Mouse (Mus musculus): Measurements from ENCODE around the gene Alg13. TPM values are rescaled to one million over a fixed set of nuclear protein-coding genes. Genes with fewer than 3 reads are reported as not detected.
A peak's percentile ranks its signal among the peaks of the same experiment; 100 is the strongest.

Alg13 gene
- 17.4 and 20.8 TPM in 2 replicates for total RNA-seq (2017)

- peak; percentile 74 to 87 for ATAC-seq (replicated peaks in 1 of 2; ENCODE audit: insufficient read depth in 1 of 2, low FRiP score in 2 of 2, low TSS enrichment in 1 of 2, low read depth in 1 of 2, poor library complexity in 2 of 2, severe bottlenecking in 2 of 2)
Measured at GRCm38 (mm10) chrX:144317548-144318163, at the start of gene Alg13. TSS of gene Alg13 (plus strand) at chrX:144317804.

GRCm38 (mm10) chrX:144268606-144269005, 49.0 kb upstream of the Alg13 start:
- ATAC-seq (replicated peaks in 1 of 2; ENCODE audit: insufficient read depth in 1 of 2, low FRiP score in 2 of 2, low TSS enrichment in 1 of 2, low read depth in 1 of 2, poor library complexity in 2 of 2, severe bottlenecking in 2 of 2) = no peak

GRCm38 (mm10) chrX:144301476-144301875, 16.1 kb upstream of the Alg13 start:
- no peak for ATAC-seq (replicated peaks in 1 of 2; ENCODE audit: insufficient read depth in 1 of 2, low FRiP score in 2 of 2, low TSS enrichment in 1 of 2, low read depth in 1 of 2, poor library complexity in 2 of 2, severe bottlenecking in 2 of 2)

GRCm38 (mm10) chrX:144305659-144306058, 11.9 kb upstream of the Alg13 start:
- no peak for ATAC-seq (replicated peaks in 1 of 2; ENCODE audit: insufficient read depth in 1 of 2, low FRiP score in 2 of 2, low TSS enrichment in 1 of 2, low read depth in 1 of 2, poor library complexity in 2 of 2, severe bottlenecking in 2 of 2)

GRCm38 (mm10) chrX:144314041-144314440, 3.6 kb upstream of the Alg13 start:
- ATAC-seq (replicated peaks in 1 of 2; ENCODE audit: insufficient read depth in 1 of 2, low FRiP score in 2 of 2, low TSS enrichment in 1 of 2, low read depth in 1 of 2, poor library complexity in 2 of 2, severe bottlenecking in 2 of 2) = no peak

GRCm38 (mm10) chrX:144315028-144315427, 2.6 kb upstream of the Alg13 start:
- ATAC-seq (replicated peaks in 1 of 2; ENCODE audit: insufficient read depth in 1 of 2, low FRiP score in 2 of 2, low TSS enrichment in 1 of 2, low read depth in 1 of 2, poor library complexity in 2 of 2, severe bottlenecking in 2 of 2) = no peak

- ATAC-seq (replicated peaks in 1 of 2; ENCODE audit: insufficient read depth in 1 of 2, low FRiP score in 2 of 2, low TSS enrichment in 1 of 2, low read depth in 1 of 2, poor library complexity in 2 of 2, severe bottlenecking in 2 of 2) = no peak
Measured at GRCm38 (mm10) chrX:144316004-144316403, 1.6 kb upstream of the Alg13 start.

- peak; percentile 59 to 65 for ATAC-seq (replicated peaks in 1 of 2; ENCODE audit: insufficient read depth in 1 of 2, low FRiP score in 2 of 2, low TSS enrichment in 1 of 2, low read depth in 1 of 2, poor library complexity in 2 of 2, severe bottlenecking in 2 of 2)
Measured at GRCm38 (mm10) chrX:144318164-144318979, 768 bp downstream of the Alg13 start.

GRCm38 (mm10) chrX:144319366-144319765, 1.8 kb downstream of the Alg13 start:
- ATAC-seq (replicated peaks in 1 of 2; ENCODE audit: insufficient read depth in 1 of 2, low FRiP score in 2 of 2, low TSS enrichment in 1 of 2, low read depth in 1 of 2, poor library complexity in 2 of 2, severe bottlenecking in 2 of 2) = 0 out of 4 replicates have a peak, but pooled peaks of 1 of the 2 experiments have one; percentile 18

GRCm38 (mm10) chrX:144325375-144325774, 7.8 kb downstream of the Alg13 start:
- no peak for ATAC-seq (replicated peaks in 1 of 2; ENCODE audit: insufficient read depth in 1 of 2, low FRiP score in 2 of 2, low TSS enrichment in 1 of 2, low read depth in 1 of 2, poor library complexity in 2 of 2, severe bottlenecking in 2 of 2)

GRCm38 (mm10) chrX:144335332-144336015, 17.9 kb downstream of the Alg13 start:
- ATAC-seq (replicated peaks in 1 of 2; ENCODE audit: insufficient read depth in 1 of 2, low FRiP score in 2 of 2, low TSS enrichment in 1 of 2, low read depth in 1 of 2, poor library complexity in 2 of 2, severe bottlenecking in 2 of 2) = no peak

GRCm38 (mm10) chrX:144337938-144338337, 20.3 kb downstream of the Alg13 start:
- no peak for ATAC-seq (replicated peaks in 1 of 2; ENCODE audit: insufficient read depth in 1 of 2, low FRiP score in 2 of 2, low TSS enrichment in 1 of 2, low read depth in 1 of 2, poor library complexity in 2 of 2, severe bottlenecking in 2 of 2)

GRCm38 (mm10) chrX:144338355-144338754, 20.8 kb downstream of the Alg13 start:
- no peak for ATAC-seq (replicated peaks in 1 of 2; ENCODE audit: insufficient read depth in 1 of 2, low FRiP score in 2 of 2, low TSS enrichment in 1 of 2, low read depth in 1 of 2, poor library complexity in 2 of 2, severe bottlenecking in 2 of 2)

GRCm38 (mm10) chrX:144374196-144374595, 56.6 kb downstream of the Alg13 start:
- ATAC-seq (replicated peaks in 1 of 2; ENCODE audit: insufficient read depth in 1 of 2, low FRiP score in 2 of 2, low TSS enrichment in 1 of 2, low read depth in 1 of 2, poor library complexity in 2 of 2, severe bottlenecking in 2 of 2) = no peak

GRCm38 (mm10) chrX:144403526-144403925, 85.9 kb downstream of the Alg13 start:
- ATAC-seq (replicated peaks in 1 of 2; ENCODE audit: insufficient read depth in 1 of 2, low FRiP score in 2 of 2, low TSS enrichment in 1 of 2, low read depth in 1 of 2, poor library complexity in 2 of 2, severe bottlenecking in 2 of 2) = peak; percentile 74 to 86; a peak in 3 of 4 replicates

GRCm38 (mm10) chrX:144408036-144408435, 90.4 kb downstream of the Alg13 start:
- ATAC-seq (replicated peaks in 1 of 2; ENCODE audit: insufficient read depth in 1 of 2, low FRiP score in 2 of 2, low TSS enrichment in 1 of 2, low read depth in 1 of 2, poor library complexity in 2 of 2, severe bottlenecking in 2 of 2) = no peak

- ATAC-seq (replicated peaks in 1 of 2; ENCODE audit: insufficient read depth in 1 of 2, low FRiP score in 2 of 2, low TSS enrichment in 1 of 2, low read depth in 1 of 2, poor library complexity in 2 of 2, severe bottlenecking in 2 of 2) = no peak
Measured at GRCm38 (mm10) chrX:144420259-144420658, 102.7 kb downstream of the Alg13 start.

GRCm38 (mm10) chrX:144421091-144421490, 103.5 kb downstream of the Alg13 start:
- no peak for ATAC-seq (replicated peaks in 1 of 2; ENCODE audit: insufficient read depth in 1 of 2, low FRiP score in 2 of 2, low TSS enrichment in 1 of 2, low read depth in 1 of 2, poor library complexity in 2 of 2, severe bottlenecking in 2 of 2)
